Mouse (Mus musculus): Measurements from ENCODE around the gene Apol8.

DNA sequence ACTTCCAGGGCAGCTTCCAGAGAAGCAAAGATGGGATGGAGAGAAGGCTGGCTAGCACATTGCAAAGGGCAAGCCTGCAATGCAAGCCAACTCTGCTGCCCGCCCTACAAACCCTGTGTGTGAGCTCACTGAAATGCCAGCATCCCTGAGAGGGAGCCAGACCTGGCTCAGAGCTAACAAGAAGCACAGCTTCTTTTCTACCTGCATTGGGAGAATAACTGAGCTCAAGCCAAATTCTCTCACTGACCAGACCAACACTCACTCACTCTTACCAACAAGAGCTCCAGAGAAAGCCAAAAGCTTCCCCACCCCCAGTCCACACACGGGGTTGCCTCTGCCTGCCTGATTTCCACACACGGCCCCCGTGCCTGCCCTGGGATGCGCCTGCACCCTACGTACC, 47.7 kb upstream of the Apol8 start:
- TF ChIP-seq CTCF (IDR thresholded peaks at IDR 0.05; ENCODE audit: insufficient read depth, low read length) (no peak), POLR2A (IDR thresholded peaks at IDR 0.05; ENCODE audit: borderline replicate concordance, extremely low read depth, low read depth, low read length) (no peak)

Data from lung, adult 2 months (tissue).